Comparison of ENCODE assay signal across 14 mouse cellular contexts in genomic region chr16:4355260-4356043, GRCm38 (mm10).
"Had no signal": no experiment of that assay in that cellular context is flagged by ENCODE, and none has a peak within 500 bp of the region (broad histone marks: within the 10 kb centered on the region; RNA-seq: fewer than 3 reads in every experiment).

No protein-coding gene starts in this region.

- H3K9me3 ChIP-seq: limb, embryonic 10.5 days; liver, embryonic 12.5 days; midbrain, embryonic 10.5 days; midbrain, embryonic 15.5 days; neural tube, embryonic 12.5 days had no signal

- ATAC-seq: liver, embryonic 12.5 days; midbrain, embryonic 15.5 days had no signal

- H3K4me2 ChIP-seq: liver, embryonic 12.5 days; lung, embryonic 14.5 days; midbrain, embryonic 15.5 days; neural tube, embryonic 12.5 days had no signal

- H3K9ac ChIP-seq: liver, embryonic 12.5 days; lung, embryonic 14.5 days; midbrain, embryonic 15.5 days; neural tube, embryonic 12.5 days had no signal

- H3K27ac ChIP-seq: left cerebral cortex, adult 2 months; limb, embryonic 10.5 days; liver, embryonic 12.5 days; midbrain, embryonic 10.5 days; midbrain, embryonic 15.5 days; neural tube, embryonic 12.5 days; stomach, postnatal 0 days had no signal

- H3K4me3 ChIP-seq: left cerebral cortex, adult 2 months; limb, embryonic 10.5 days; liver, embryonic 12.5 days; midbrain, embryonic 10.5 days; midbrain, embryonic 15.5 days; neural tube, embryonic 12.5 days had no signal

- DNase-seq: kidney, adult 8-10 months; kidney, postnatal 25 days; lung, embryonic 14.5 days; lung, postnatal 10 days; lung, postnatal 4 days; thymus, adult 2 months; thymus, postnatal 25 days had no signal

- H3K4me1 ChIP-seq: limb, embryonic 10.5 days; liver, embryonic 12.5 days; midbrain, embryonic 15.5 days; neural tube, embryonic 12.5 days had no signal

- H3K36me3 ChIP-seq: limb, embryonic 10.5 days; liver, embryonic 12.5 days; midbrain, embryonic 10.5 days; midbrain, embryonic 15.5 days; neural tube, embryonic 12.5 days had no signal

- H3K27me3 ChIP-seq: liver, embryonic 12.5 days; midbrain, embryonic 15.5 days; neural tube, embryonic 12.5 days had no signal
